In the genomic region with DNA sequence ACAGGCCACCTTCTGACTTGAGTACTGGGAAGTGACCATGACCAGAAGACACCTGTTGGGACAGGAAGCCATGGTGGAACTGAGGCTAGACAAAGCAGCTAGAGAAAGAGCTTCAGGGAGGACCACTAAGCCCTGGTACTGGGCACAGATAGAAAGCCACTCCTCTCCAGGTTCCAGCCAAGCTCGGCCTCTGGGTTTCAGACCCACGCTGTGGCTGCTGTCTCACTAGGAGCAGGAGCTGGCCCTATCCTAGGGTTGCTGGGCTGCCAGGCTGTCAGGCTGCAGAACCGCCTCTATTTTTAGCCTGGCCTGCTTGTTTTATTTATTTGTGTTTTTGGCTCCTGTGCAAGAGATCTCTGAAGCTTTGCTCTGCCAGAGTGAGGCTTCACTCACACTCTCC, we compare ENCODE assay signal across 9 mouse cellular contexts.
DNase-seq lines count a peak whose midpoint lies in the region; ATAC-seq and TF ChIP-seq lines count a peak whose summit lies in the region.
"Had no signal": no experiment of that assay in that cellular context is flagged by ENCODE, and none has a peak within 500 bp of the region (broad histone marks: within the 10 kb centered on the region; RNA-seq: fewer than 3 reads in every experiment).

No protein-coding gene starts in this region.

- DNase-seq in cerebellum, adult 2 months = peak; percentile 77 to 89
- peak; percentile 49 for DNase-seq in lung, postnatal 25 days (ENCODE audit: low spot score)
- DNase-seq in thymus, postnatal 25 days = no peak
- DNase-seq in forebrain, embryonic 10.5 days (ENCODE audit: extremely low spot score, low spot score) = no peak
- no peak for DNase-seq in urinary bladder, postnatal 10 days (ENCODE audit: low spot score)

- ATAC-seq in intestine, postnatal 0 days = no peak
- no peak for ATAC-seq in intestine, embryonic 15.5 days
- no peak for ATAC-seq in heart, embryonic 12.5 days (ENCODE audit: insufficient number of reproducible peaks, low FRiP score)
- ATAC-seq: midbrain, embryonic 13.5 days had no signal

- WGBS in intestine, postnatal 0 days = 56% methylated on average over 3 of the region's 3 CpGs
- WGBS in intestine, embryonic 15.5 days = 49% methylated on average over 3 of the region's 3 CpGs
- WGBS in cerebellum, adult 2 months = 0% methylated on average over 3 of the region's 3 CpGs
- 27% methylated on average over 3 of the region's 3 CpGs for WGBS in heart, embryonic 12.5 days
- WGBS in forebrain, embryonic 10.5 days = 61% methylated on average over 3 of the region's 3 CpGs

- TF ChIP-seq CTCF in intestine, postnatal 0 days (IDR thresholded peaks at IDR 0.05; ENCODE audit: low read depth) = no peak
- no peak for TF ChIP-seq CTCF in cerebellum, adult 2 months (IDR thresholded peaks at IDR 0.05; ENCODE audit: borderline replicate concordance, insufficient read depth, low read depth, low read length)

- H3K4me2 ChIP-seq in intestine, postnatal 0 days (replicated peaks; ENCODE audit: low read depth) = no peak overlapping the region
- no peak overlapping the region for H3K4me2 ChIP-seq in intestine, embryonic 15.5 days (replicated peaks)
- no peak overlapping the region for H3K4me2 ChIP-seq in heart, embryonic 12.5 days
- H3K4me2 ChIP-seq: midbrain, embryonic 13.5 days had no signal

- H3K36me3 ChIP-seq in intestine, postnatal 0 days (ENCODE audit: control insufficient read depth, insufficient read depth) = no peaks in the 10 kb centered on the region
- no peaks in the 10 kb centered on the region for H3K36me3 ChIP-seq in intestine, embryonic 15.5 days
- H3K36me3 ChIP-seq in heart, embryonic 12.5 days = no peaks in the 10 kb centered on the region
- no peaks in the 10 kb centered on the region for H3K36me3 ChIP-seq in forebrain, embryonic 10.5 days (replicated peaks)
- H3K36me3 ChIP-seq: midbrain, embryonic 13.5 days had no signal

- H3K9me3 ChIP-seq in intestine, postnatal 0 days (ENCODE audit: control insufficient read depth) = no peaks in the 10 kb centered on the region
- H3K9me3 ChIP-seq in intestine, embryonic 15.5 days = no peaks in the 10 kb centered on the region
- H3K9me3 ChIP-seq in heart, embryonic 12.5 days (replicated peaks) = no peaks in the 10 kb centered on the region
- no peaks in the 10 kb centered on the region for H3K9me3 ChIP-seq in forebrain, embryonic 10.5 days
- H3K9me3 ChIP-seq: midbrain, embryonic 13.5 days had no signal

- peak overlapping the region; percentile 28; the same call in 1 of the 2 replicates for H3K27ac ChIP-seq in intestine, postnatal 0 days (ENCODE audit: low read depth, low read length)
- no peak overlapping the region for H3K27ac ChIP-seq in intestine, embryonic 15.5 days
- no peak overlapping the region for H3K27ac ChIP-seq in cerebellum, adult 2 months (ENCODE audit: insufficient read depth, low read length)
- peak overlapping the region; percentile 16; the same call in 1 of the 2 replicates for H3K27ac ChIP-seq in heart, embryonic 12.5 days (ENCODE audit: poor library complexity, severe bottlenecking)
- H3K27ac ChIP-seq in forebrain, embryonic 10.5 days = no peak overlapping the region
- H3K27ac ChIP-seq: midbrain, embryonic 13.5 days had no signal

- no peaks in the 10 kb centered on the region for H3K4me1 ChIP-seq in intestine, postnatal 0 days (replicated peaks; ENCODE audit: control insufficient read depth, insufficient read depth, low read length)
- H3K4me1 ChIP-seq in intestine, embryonic 15.5 days (replicated peaks) = 0 out of 2 replicates have a peak, but pooled peaks cover 4% of the 10 kb centered on the region
- peaks cover 21% of the 10 kb centered on the region for H3K4me1 ChIP-seq in cerebellum, adult 2 months (ENCODE audit: control insufficient read depth, insufficient read depth, low read length)
- peaks cover 23% of the 10 kb centered on the region for H3K4me1 ChIP-seq in heart, embryonic 12.5 days (replicated peaks)
- peaks cover 28% of the 10 kb centered on the region for H3K4me1 ChIP-seq in forebrain, embryonic 10.5 days

- no peak overlapping the region for H3K9ac ChIP-seq in intestine, postnatal 0 days (ENCODE audit: low read depth, low read length)
- no peak overlapping the region for H3K9ac ChIP-seq in intestine, embryonic 15.5 days
- H3K9ac ChIP-seq in heart, embryonic 12.5 days = no peak overlapping the region
- H3K9ac ChIP-seq: midbrain, embryonic 13.5 days had no signal

- no peak for TF ChIP-seq POLR2A in cerebellum, adult 2 months (IDR thresholded peaks at IDR 0.05; ENCODE audit: borderline replicate concordance, insufficient read depth, low read length)

- H3K4me3 ChIP-seq in intestine, postnatal 0 days (ENCODE audit: low read depth, low read length) = no peak overlapping the region
- no peak overlapping the region for H3K4me3 ChIP-seq in intestine, embryonic 15.5 days (replicated peaks)
- H3K4me3 ChIP-seq in cerebellum, adult 2 months (replicated peaks; ENCODE audit: insufficient read depth, low read depth, low read length) = no peak overlapping the region
- H3K4me3 ChIP-seq in heart, embryonic 12.5 days = no peak overlapping the region
- H3K4me3 ChIP-seq in forebrain, embryonic 10.5 days = no peak overlapping the region
- H3K4me3 ChIP-seq: midbrain, embryonic 13.5 days had no signal

- no peaks in the 10 kb centered on the region for H3K27me3 ChIP-seq in intestine, postnatal 0 days (replicated peaks; ENCODE audit: control insufficient read depth, insufficient read depth, low read length)
- no peaks in the 10 kb centered on the region for H3K27me3 ChIP-seq in intestine, embryonic 15.5 days (replicated peaks)
- no peaks in the 10 kb centered on the region for H3K27me3 ChIP-seq in cerebellum, adult 2 months (ENCODE audit: control insufficient read depth, insufficient read depth, low read length)
- H3K27me3 ChIP-seq in heart, embryonic 12.5 days (replicated peaks) = no peaks in the 10 kb centered on the region
- no peaks in the 10 kb centered on the region for H3K27me3 ChIP-seq in forebrain, embryonic 10.5 days (ENCODE audit: poor library complexity, severe bottlenecking)
- H3K27me3 ChIP-seq: midbrain, embryonic 13.5 days had no signal

Comparison
In these comparisons a context has a peak if more than half of its experiments do, and no peak if none do; other contexts are left out.
1. H3K27ac ChIP-seq: peak in intestine, postnatal 0 days (single experiment) and heart, embryonic 12.5 days (single experiment); none in intestine, embryonic 15.5 days (single experiment), cerebellum, adult 2 months (single experiment) and forebrain, embryonic 10.5 days (single experiment).
2. DNase-seq: peak in cerebellum, adult 2 months (2 of 2) and lung, postnatal 25 days (single experiment); none in thymus, postnatal 25 days (single experiment), forebrain, embryonic 10.5 days (single experiment) and urinary bladder, postnatal 10 days (single experiment).